17 mouse cellular contexts compared by ENCODE assay signal in the genomic region with DNA sequence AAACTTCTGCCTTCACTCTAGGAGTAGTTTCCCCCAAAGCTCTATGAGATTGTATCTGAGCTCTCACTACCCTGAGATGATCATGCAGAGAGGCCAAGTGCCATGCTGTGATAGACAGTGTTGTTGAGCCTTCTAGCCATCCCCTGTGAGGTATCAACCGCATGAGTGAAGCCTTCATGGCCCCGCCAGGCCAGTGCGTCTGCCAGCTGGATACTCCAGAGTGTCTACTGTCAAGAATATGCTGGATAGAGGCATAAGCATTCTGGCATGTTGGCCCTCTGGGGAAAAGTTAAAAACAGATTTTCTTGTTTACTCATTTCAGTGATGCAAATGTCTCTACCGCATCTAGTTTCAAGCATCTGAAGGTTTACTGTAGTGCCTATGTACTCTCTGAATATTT.
"Had no signal": no experiment of that assay in that cellular context is flagged by ENCODE, and none has a peak within 500 bp of the region (broad histone marks: within the 10 kb centered on the region; RNA-seq: fewer than 3 reads in every experiment).

No protein-coding gene starts in this region.

- H3K4me3 ChIP-seq: lung, embryonic 15.5 days; megakaryocyte, embryonic 14.5 days; midbrain, embryonic 13.5 days; midbrain, embryonic 15.5 days; neural tube, embryonic 12.5 days; stomach, embryonic 15.5 days had no signal

- ATAC-seq: lung, postnatal 0 days; midbrain, embryonic 13.5 days; midbrain, embryonic 15.5 days had no signal

- H3K9me3 ChIP-seq: lung, embryonic 15.5 days; megakaryocyte, embryonic 14.5 days; midbrain, embryonic 13.5 days; midbrain, embryonic 15.5 days; neural tube, embryonic 12.5 days; stomach, embryonic 15.5 days had no signal

- H3K4me1 ChIP-seq: lung, embryonic 15.5 days; megakaryocyte, embryonic 14.5 days; midbrain, embryonic 13.5 days; midbrain, embryonic 15.5 days; neural tube, embryonic 12.5 days; stomach, embryonic 15.5 days had no signal

- H3K9ac ChIP-seq: lung, embryonic 15.5 days; midbrain, embryonic 13.5 days; midbrain, embryonic 15.5 days; neural tube, embryonic 12.5 days; stomach, embryonic 15.5 days had no signal

- H3K27ac ChIP-seq: lung, embryonic 15.5 days; macrophage; midbrain, embryonic 13.5 days; midbrain, embryonic 15.5 days; neural tube, embryonic 12.5 days; stomach, embryonic 15.5 days; stomach, postnatal 0 days had no signal

- H3K36me3 ChIP-seq: lung, embryonic 15.5 days; midbrain, embryonic 13.5 days; midbrain, embryonic 15.5 days; neural tube, embryonic 12.5 days; stomach, embryonic 15.5 days had no signal

- H3K27me3 ChIP-seq: lung, embryonic 15.5 days; megakaryocyte, embryonic 14.5 days; midbrain, embryonic 13.5 days; midbrain, embryonic 15.5 days; neural tube, embryonic 12.5 days; stomach, embryonic 15.5 days had no signal

- DNase-seq: lung, adult 2 months; lung, postnatal 14 days; lung, postnatal 36 days; right cerebral cortex, postnatal 14 days; thymus, adult 2 months; thymus, postnatal 25 days; thymus, postnatal 4 days had no signal

- H3K4me2 ChIP-seq: lung, embryonic 15.5 days; midbrain, embryonic 11.5 days; midbrain, embryonic 13.5 days; midbrain, embryonic 15.5 days; neural tube, embryonic 12.5 days; stomach, embryonic 15.5 days had no signal
